Mouse (Mus musculus): ENCODE measurements around the gene Usp32.

The Usp32 gene

GRCm38 (mm10) chr11:84988341-84988919 lies 151.5 kb downstream of the Usp32 start:
- in situ Hi-C loops (cut with MboI, MseI) = no loop called here

- in situ Hi-C loops (cut with MboI, MseI) = no loop called here
These were observed 154.5 kb downstream of the Usp32 start for GRCm38 (mm10) chr11:84985421-84985820.

- in situ Hi-C loops (cut with MboI, MseI) = no loop called here
These were observed 159.3 kb downstream of the Usp32 start for GRCm38 (mm10) chr11:84980697-84981096.

- in situ Hi-C loops (cut with MboI, MseI) = no loop called here
These were observed 160.6 kb downstream of the Usp32 start for GRCm38 (mm10) chr11:84979351-84979750.

GRCm38 (mm10) chr11:84978113-84978512 lies 161.8 kb downstream of the Usp32 start:
- in situ Hi-C loops (cut with MboI, MseI) = no loop called here

GRCm38 (mm10) chr11:84977385-84977952 lies 162.5 kb downstream of the Usp32 start:
- in situ Hi-C loops (cut with MboI, MseI) = no loop called here

GRCm38 (mm10) chr11:84976706-84977105 lies 163.3 kb downstream of the Usp32 start:
- in situ Hi-C loops (cut with MboI, MseI) = no loop called here

GRCm38 (mm10) chr11:84974582-84974981 lies 165.4 kb downstream of the Usp32 start:
- in situ Hi-C loops (cut with MboI, MseI) = no loop called here

- in situ Hi-C loops (cut with MboI, MseI) = no loop called here
These were observed 166.3 kb downstream of the Usp32 start for GRCm38 (mm10) chr11:84973661-84974060.

- in situ Hi-C loops (cut with MboI, MseI) = no loop called here
These were observed 167.9 kb downstream of the Usp32 start for GRCm38 (mm10) chr11:84972067-84972466.

- in situ Hi-C loops (cut with MboI, MseI) = no loop called here
These were observed 171.2 kb downstream of the Usp32 start for GRCm38 (mm10) chr11:84968775-84969174.

- in situ Hi-C loops (cut with MboI, MseI) = no loop called here
These were observed 171.7 kb downstream of the Usp32 start for GRCm38 (mm10) chr11:84968309-84968708.

GRCm38 (mm10) chr11:84967113-84967512 lies 172.8 kb downstream of the Usp32 start:
- in situ Hi-C loops (cut with MboI, MseI) = no loop called here

- in situ Hi-C loops (cut with MboI, MseI) = no loop called here
These were observed 173.3 kb downstream of the Usp32 start for GRCm38 (mm10) chr11:84966696-84967095.

GRCm38 (mm10) chr11:84963556-84963955 lies 176.4 kb downstream of the Usp32 start:
- in situ Hi-C loops (cut with MboI, MseI) = no loop called here

- in situ Hi-C loops (cut with MboI, MseI) = no loop called here
These were observed 177.4 kb downstream of the Usp32 start for GRCm38 (mm10) chr11:84962536-84962935.

- in situ Hi-C loops (cut with MboI, MseI) = no loop called here
These were observed 178.4 kb downstream of the Usp32 start for GRCm38 (mm10) chr11:84961571-84961970.

- in situ Hi-C loops (cut with MboI, MseI) = no loop called here
These were observed 179.2 kb downstream of the Usp32 start for GRCm38 (mm10) chr11:84960780-84961179.

- in situ Hi-C loops (cut with MboI, MseI) = no loop called here
These were observed 179.7 kb downstream of the Usp32 start for GRCm38 (mm10) chr11:84960291-84960690.

GRCm38 (mm10) chr11:84959701-84960181 lies 180.2 kb downstream of the Usp32 start:
- in situ Hi-C loops (cut with MboI, MseI) = no loop called here

GRCm38 (mm10) chr11:84959181-84959580 lies 180.8 kb downstream of the Usp32 start:
- in situ Hi-C loops (cut with MboI, MseI) = no loop called here

- in situ Hi-C loops (cut with MboI, MseI) = no loop called here
These were observed 181.7 kb downstream of the Usp32 start for GRCm38 (mm10) chr11:84958271-84958630.

GRCm38 (mm10) chr11:84957591-84958270 lies 182.2 kb downstream of the Usp32 start, which contains the start of gene Car4:
Gene Car4, plus strand, starts transcription at chr11:84957786.
- in situ Hi-C loops (cut with MboI, MseI) = no loop called here

Measured in regulatory T cell (primary cell).